Mouse (Mus musculus): ENCODE data around the gene Gm21854. TPM values are rescaled to one million over a fixed set of nuclear protein-coding genes. Genes with fewer than 3 reads are reported as not detected.
"Not testable (repeated sequence)": the region's sequence is repeated elsewhere in the genome, so short reads cannot be mapped to it uniquely, and the experiment has no call there.

Gm21854 gene
- polyA plus RNA-seq (2016; fragmentation: Nextera tagmentation; extraction: Ambion mirVana) = not detected in 2 replicates

DNA sequence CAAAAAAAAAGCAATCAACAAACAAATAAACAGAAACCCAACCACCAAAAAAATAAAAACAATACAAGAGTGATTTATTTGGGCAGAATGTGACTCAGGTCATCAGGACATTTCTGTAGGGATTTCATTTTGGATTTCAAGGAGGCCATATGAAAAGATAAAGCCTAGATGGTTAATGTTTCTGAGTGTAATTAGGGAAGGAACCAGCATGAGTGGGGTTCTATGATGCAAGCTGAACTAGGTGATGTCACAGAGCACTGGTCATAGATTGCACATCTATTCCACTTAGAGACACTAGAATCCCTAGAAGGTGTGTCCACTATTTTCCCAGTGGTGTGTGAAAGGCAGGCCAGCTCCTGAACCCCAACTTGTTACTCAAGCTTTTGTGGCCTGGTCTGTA, at the start of gene Gm21854:
Gene Gm21854, plus strand, starts transcription at position 301 of the 400 bp plus-strand sequence.
- H3K27me3 ChIP-seq (replicated peaks); H3K4me3 ChIP-seq; H3K9ac ChIP-seq; ATAC-seq (ENCODE audit: low FRiP score, low read depth); H3K9me3 ChIP-seq; H3K4me2 ChIP-seq (replicated peaks); H3K4me1 ChIP-seq; H3K36me3 ChIP-seq; H3K27ac ChIP-seq: not testable (repeated sequence)

Other genes starting within 250 kb of the Gm21854 start
- not detected in 2 replicates for gene Gm20914, start 69.0 kb downstream of the Gm21854 start, polyA plus RNA-seq (2016; fragmentation: Nextera tagmentation; extraction: Ambion mirVana)
- gene Gm28171, start 136.4 kb downstream of the Gm21854 start, polyA plus RNA-seq (2016; fragmentation: Nextera tagmentation; extraction: Ambion mirVana) = not detected in 2 replicates